Mouse (Mus musculus): ENCODE data around the gene Mtg1.
A peak's percentile ranks its signal among the peaks of the same experiment; 100 is the strongest.

Gene Mtg1

GRCm38 (mm10) chr7:140137135-140138020 is at the start of gene Mtg1:
TSS of gene Mtg1 (plus strand) at chr7:140137564.
- DNase-seq: peak; percentile 95 to 97

DNA sequence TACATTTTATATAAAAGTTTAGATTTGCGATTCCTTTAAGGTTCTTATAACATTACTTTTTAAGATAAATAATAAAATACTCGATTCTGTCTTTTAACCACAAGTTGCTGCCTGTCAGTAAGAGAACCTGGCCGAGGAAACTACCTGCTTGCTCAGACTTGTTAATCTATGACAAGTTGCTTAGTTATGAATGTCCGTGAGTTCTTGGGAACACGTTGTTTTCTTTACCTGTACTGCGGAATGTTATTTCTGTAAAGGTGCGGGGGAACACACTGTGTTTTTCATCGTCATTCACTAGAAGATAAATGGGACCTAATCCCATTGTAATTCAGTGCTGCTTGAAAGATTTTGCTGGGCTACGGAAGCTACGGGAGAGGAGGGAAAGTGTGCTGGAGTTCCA is 46.8 kb upstream of the Mtg1 start:
- DNase-seq: no peak

DNA sequence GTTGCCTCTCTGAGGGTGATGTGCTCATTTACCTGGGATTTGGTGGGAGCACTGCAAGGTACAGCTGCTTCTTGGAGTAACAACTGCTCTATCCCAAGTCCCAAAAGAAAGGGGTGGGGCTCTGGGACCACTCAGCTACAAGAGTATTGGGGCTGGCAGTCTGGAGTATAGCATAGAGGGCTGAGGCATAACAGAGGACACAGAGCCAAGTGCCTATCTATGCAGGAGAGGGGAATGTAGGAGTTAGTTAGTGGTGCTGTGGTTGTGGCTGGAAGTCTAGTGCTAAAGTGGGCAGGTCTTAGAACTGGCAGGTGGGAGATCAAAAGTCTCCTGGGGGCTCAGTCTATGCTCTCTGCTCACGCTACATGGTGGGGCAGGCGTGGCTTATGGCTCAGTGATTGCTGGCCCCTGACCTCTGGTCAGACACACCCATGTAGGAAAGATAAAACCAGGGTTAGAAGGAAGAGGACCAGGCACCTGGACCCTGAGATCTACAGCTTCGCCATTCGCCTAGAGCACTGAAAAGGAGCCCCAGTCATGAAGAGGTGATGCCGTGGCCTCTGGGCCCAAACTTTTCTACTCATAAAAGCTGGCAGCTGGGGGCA is 44.3 kb upstream of the Mtg1 start, which contains the start of gene Prap1:
Prap1 (plus strand) TSS at position 472 of the 605 bp plus-strand sequence.
- no peak for DNase-seq

GRCm38 (mm10) chr7:140094954-140095353 is 42.4 kb upstream of the Mtg1 start:
- DNase-seq: no peak

GRCm38 (mm10) chr7:140095556-140095955 is 41.8 kb upstream of the Mtg1 start:
- peak; percentile 87 to 90 for DNase-seq

- DNase-seq: no peak
Observed at GRCm38 (mm10) chr7:140096055-140096454, 41.3 kb upstream of the Mtg1 start.

DNA sequence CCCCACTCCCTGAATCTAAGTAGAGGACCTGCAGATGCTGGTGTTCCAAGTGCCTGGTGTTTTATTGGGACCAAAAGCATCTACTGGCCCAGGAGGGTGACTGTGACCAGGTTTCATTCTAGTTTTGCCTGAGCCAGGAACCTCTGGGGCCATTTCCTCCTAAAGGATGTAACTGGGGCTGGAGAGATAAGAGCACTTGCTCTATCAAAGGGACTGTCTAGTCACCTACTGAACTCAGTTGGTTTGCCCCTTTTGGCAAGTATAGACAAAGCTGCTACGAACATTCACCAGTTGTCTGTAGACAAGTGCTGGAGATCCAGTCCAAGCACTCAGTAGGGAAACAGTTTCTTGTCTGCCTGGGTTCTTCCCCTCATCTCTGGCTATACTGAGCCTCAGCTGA is 38.9 kb upstream of the Mtg1 start:
- DNase-seq: no peak

DNA sequence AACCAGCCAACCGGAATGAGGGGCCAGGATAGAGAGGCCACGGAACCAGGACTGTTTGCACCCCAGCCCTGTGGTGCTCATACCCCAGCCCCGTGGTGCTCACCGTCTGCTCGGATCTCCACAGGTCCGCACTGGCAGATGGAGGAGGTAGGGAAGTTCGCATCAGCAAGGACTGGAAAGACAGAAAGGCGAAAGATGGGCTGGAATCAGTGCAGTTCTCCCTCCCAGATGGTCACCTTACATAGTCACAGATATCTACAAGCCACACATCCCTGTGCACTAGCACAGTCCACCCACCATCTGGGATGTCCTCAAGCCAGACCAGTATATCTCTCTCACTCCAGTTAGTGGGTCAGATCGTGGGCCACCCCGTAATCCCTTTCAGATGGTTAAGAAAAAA is 35.9 kb upstream of the Mtg1 start:
- DNase-seq: no peak

- peak; percentile 91 to 92 for DNase-seq
Observed at GRCm38 (mm10) chr7:140101993-140102860, 35.1 kb upstream of the Mtg1 start, which contains the start of gene Fuom. TSS of gene Fuom (minus strand) at chr7:140102441.

- no peak for DNase-seq
Observed at GRCm38 (mm10) chr7:140104009-140104408, 33.4 kb upstream of the Mtg1 start.

GRCm38 (mm10) chr7:140111943-140112342 is 25.4 kb upstream of the Mtg1 start:
- DNase-seq: no peak

GRCm38 (mm10) chr7:140115583-140116328 is 21.6 kb upstream of the Mtg1 start, which contains the start of gene Paox:
TSS of gene Paox (plus strand) at chr7:140115799.
- peak; percentile 76 to 79 for DNase-seq

GRCm38 (mm10) chr7:140116329-140117054 is 20.9 kb upstream of the Mtg1 start, which contains the start of gene Echs1:
TSS of gene Echs1 (minus strand) at chr7:140116476.
- DNase-seq: peak; percentile 93 to 94

GRCm38 (mm10) chr7:140120484-140120883 is 16.9 kb upstream of the Mtg1 start:
- DNase-seq: no peak

GRCm38 (mm10) chr7:140121338-140121910 is 15.9 kb upstream of the Mtg1 start:
- DNase-seq: no peak

DNA sequence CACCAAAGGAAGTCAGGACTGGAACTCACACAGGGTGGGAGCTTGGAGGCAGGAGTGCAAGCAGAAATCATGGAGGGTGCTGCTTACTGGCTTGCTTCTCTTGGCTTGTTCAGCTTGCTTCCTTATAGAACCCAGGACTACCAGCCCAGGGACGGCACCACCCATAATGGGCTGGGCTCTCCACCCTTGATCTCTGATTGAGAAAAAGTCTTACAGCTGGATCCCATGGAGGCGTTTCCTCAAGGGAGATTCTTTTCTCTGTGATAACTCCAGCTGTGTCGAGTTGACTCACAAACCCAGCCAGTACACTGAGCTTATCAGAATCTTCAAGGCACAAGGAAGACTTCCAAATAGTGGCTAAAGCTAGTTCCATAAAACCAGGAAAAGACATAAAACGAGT is 14.6 kb upstream of the Mtg1 start:
- DNase-seq: no peak

DNA sequence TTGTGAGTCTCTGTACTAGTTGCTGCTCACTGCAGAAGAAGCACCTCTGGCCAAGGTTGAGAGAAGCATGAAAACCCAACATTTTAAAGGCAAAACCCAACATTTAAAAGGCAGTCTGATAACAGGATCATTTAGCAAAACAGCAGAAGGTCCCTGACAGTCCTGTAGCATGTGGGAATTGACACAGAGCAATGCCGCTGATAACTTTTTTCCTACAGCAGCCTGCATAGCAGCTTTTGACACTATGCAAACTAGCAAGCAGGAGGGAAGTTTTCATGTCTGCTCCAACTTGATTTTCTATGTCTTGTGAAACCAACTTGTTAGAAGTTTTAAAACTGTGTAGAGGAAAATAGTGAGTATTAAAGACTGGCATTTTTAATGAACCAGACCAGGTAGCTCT is 13.0 kb upstream of the Mtg1 start:
- DNase-seq: no peak

DNA sequence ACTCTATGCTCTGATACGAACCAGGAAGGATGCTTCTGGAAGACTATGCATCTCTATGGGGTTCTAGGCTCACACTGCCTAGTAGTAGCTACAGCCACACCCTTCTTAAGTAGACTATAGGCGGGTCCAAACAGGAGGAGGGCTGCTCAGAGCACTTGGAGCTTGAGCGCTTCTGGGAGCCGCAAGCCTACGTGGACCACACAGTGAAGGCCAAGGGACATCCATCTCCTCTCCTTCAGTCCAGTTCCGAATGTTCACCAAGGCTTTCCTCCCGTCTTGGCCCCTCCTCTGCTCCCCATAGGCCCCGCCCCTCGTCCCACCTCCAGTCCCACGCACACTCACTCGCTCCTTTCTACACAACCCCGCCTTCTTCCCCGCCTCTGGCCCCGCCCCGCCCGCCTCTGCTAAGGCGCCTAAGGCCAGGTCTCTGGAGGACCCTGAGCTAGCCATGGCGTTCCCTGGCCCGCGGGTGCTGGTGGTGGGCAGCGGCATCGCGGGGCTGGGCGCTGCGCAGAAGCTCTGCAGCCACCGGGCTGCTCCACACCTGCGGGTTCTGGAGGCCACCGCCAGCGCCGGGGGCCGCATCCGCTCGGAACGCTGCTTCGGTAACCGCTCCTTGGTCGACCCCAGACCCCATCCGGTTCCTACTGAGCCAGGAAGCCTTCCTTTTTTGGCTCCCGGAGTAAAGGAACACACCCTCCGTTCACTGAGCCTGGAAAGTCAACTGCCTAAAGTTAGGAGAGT is 11.9 kb upstream of the Mtg1 start:
- DNase-seq: peak; percentile 95 to 96

- DNase-seq: no peak
Observed at GRCm38 (mm10) chr7:140126022-140126350, 11.4 kb upstream of the Mtg1 start.

DNA sequence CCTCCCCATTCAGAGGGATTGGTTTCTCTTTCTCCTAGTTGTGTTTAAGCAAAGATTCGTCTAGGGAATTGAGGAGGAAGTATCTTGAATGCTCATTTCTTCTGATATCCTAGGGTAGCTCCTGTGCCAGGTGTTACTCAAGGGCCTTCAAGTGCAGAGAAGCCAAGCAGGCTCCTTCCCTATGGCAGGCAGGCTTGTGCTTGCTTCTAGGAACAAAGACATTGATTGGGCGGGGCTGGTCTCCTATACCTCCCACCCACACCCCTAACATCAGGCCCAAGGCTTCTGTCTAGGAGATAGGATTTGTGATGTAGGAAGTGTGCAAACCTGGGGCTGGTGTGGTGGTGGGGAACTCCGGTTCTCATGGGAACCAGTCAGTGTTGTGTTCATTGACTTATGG is 10.4 kb upstream of the Mtg1 start:
- no peak for DNase-seq

- no peak for DNase-seq
Observed at GRCm38 (mm10) chr7:140127911-140128310, 9.5 kb upstream of the Mtg1 start.
